Mouse (Mus musculus) lung, postnatal 0 days (tissue): ENCODE measurements around the gene Gm47985. TPM values are rescaled to one million over a fixed set of nuclear protein-coding genes. Genes with fewer than 3 reads are reported as not detected.
"Not testable (repeated sequence)": the region's sequence is repeated elsewhere in the genome, so short reads cannot be mapped to it uniquely, and the experiment has no call there.

ENCODE experiments used
- ATAC-seq: fragments of 200-750 bp; cut with Nextera tagmentation; 2 replicates; pipeline ENCODE4 v1.8.0; 2017; ENCODE audit warnings: moderate library complexity
- DNase-seq: peaks from one replicate; pipeline ENCODE4 v3.0.0-alpha.2; 2016; ENCODE audit warnings: low spot score
- H3K27ac ChIP-seq: fragments of 300-500 bp; sonication (generic); 2 replicates; pipeline ENCODE4 v1.5.1; 2014; ENCODE audit warnings: antibody characterized with exemption, mild to moderate bottlenecking, low read length, mixed read lengths
- H3K27me3 ChIP-seq: fragments of 300-500 bp; sonication (generic); replicated peaks from 2 replicates; pipeline ENCODE4 v1.6.1; 2014; ENCODE audit warnings: low read length, mixed read lengths; ENCODE audit not compliant: insufficient read depth
- H3K36me3 ChIP-seq: fragments of 300-500 bp; sonication (generic); 2 replicates; pipeline ENCODE4 v1.6.1; 2014; ENCODE audit warnings: low read length, mixed read lengths; ENCODE audit not compliant: insufficient read depth
- H3K4me1 ChIP-seq: fragments of 300-500 bp; sonication (generic); 2 replicates; pipeline ENCODE4 v1.6.1; 2014; ENCODE audit warnings: antibody characterized with exemption, low read depth, low read length, mixed read lengths; ENCODE audit not compliant: insufficient read depth
- H3K4me2 ChIP-seq: fragments of 300-500 bp; sonication (generic); replicated peaks from 2 replicates; pipeline ENCODE4 v1.6.1; 2014; ENCODE audit warnings: low read depth, mild to moderate bottlenecking, low read length, moderate library complexity, mixed read lengths
- H3K4me3 ChIP-seq: fragments of 300-500 bp; sonication (generic); 2 replicates; pipeline ENCODE4 v1.5.1; 2014; ENCODE audit warnings: low read depth, low read length
- H3K9ac ChIP-seq: fragments of 300-500 bp; sonication (generic); replicated peaks from 2 replicates; pipeline ENCODE4 v1.6.1; 2014; ENCODE audit warnings: low read depth, mild to moderate bottlenecking
- H3K9me3 ChIP-seq: fragments of 300-500 bp; sonication (generic); 2 replicates; pipeline ENCODE4 v1.6.1; 2016; ENCODE audit warnings: low read length, mixed read lengths
- CTCF ChIP-seq: IDR thresholded peaks from 2 replicates; pipeline ENCODE4 v1.5.1; 2016; ENCODE audit warnings: antibody characterized with exemption, mild to moderate bottlenecking
- EP300 ChIP-seq: IDR thresholded peaks from 2 replicates; pipeline ENCODE4 v1.6.1; 2016; ENCODE audit warnings: antibody characterized with exemption, mild to moderate bottlenecking, control low read depth
- WGBS: fragments of 180-500 bp; shearing (Covaris S2); extraction: QIAGEN DNeasy Blood & Tissue Kit; methylation state at CpG from one replicate; pipeline ENCODE4 v1.1.7; 2014; 5-methylcytosine and 5-hydroxymethylcytosine counted together
- polyA plus RNA-seq: library from polyadenylated mRNA; unstranded; fragments of >200 nt; fragmentation: Nextera tagmentation; extraction: Ambion mirVana; gene quantifications from 2 replicates; pipeline ENCODE4 v1.2.1, GENCODE M21; 2015

The Gm47985 gene
- polyA plus RNA-seq, 1 experiment from 2014 or later, result 0.68 TPM

DNA sequence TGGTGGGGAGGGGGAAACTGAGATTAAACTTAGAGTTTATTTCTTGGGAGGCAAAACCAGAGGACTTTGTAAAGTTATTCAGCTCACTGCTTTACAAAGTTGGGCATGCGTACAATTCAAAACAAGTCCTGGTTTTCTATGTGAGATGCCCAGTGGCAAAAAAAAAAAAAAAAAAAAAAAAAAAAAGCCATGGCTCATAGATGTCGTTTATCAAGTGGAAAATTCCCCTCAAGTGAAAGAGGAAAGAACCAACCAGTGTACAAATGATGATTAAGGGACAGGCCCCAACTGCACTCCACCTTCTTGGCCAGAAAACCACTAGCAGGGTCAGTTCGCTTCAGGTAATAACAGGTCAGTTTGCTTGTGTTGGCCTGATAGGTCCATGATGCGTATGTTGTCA lies 6.1 kb downstream of the Gm47985 start:
- no peak overlapping the region for H3K27ac ChIP-seq
- no peak for ATAC-seq
- no peak for DNase-seq

DNA sequence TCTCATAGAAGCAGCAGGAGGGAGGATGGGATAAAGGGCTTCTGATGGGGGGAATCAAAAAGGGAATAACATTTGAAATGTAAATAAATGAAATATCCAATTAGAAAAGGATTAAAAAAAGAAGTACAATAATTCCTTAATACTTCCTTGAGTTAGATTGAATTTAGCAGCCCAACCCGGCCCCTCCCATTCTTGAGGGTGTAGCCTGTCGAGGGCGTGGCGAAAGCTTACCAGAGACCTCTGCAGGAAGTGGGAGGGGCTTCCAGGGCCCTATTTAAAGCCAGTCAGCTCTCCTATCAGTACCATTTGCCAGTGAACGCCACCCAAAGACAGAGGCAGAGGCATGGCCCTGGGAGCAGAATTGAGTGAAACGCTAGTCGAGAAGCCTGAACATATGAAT lies 9.7 kb downstream of the Gm47985 start, which contains the start of gene Gm8947:
Gene Gm8947, plus strand, starts transcription at position 302 of the 400 bp plus-strand sequence.
- not testable (repeated sequence) for ATAC-seq, H3K4me3 ChIP-seq, H3K27ac ChIP-seq, H3K9ac ChIP-seq, H3K4me2 ChIP-seq, H3K9me3 ChIP-seq, H3K27me3 ChIP-seq, H3K4me1 ChIP-seq, DNase-seq, H3K36me3 ChIP-seq
- no CpG with 5 or more reads among the region's 7 CpGs for WGBS

More for the DNA sequence above, 6.1 kb downstream of the Gm47985 start:
- Histone ChIP-seq H3K4me2 (no peak overlapping the region), H3K27me3 (no peaks in the 10 kb centered on the region), H3K36me3 (no peaks in the 10 kb centered on the region), H3K4me3 (no peak overlapping the region), H3K9me3 (no peaks in the 10 kb centered on the region), H3K4me1 (no peaks in the 10 kb centered on the region), H3K9ac (no peak overlapping the region)
- TF ChIP-seq CTCF, result no peak
- no peak for TF ChIP-seq EP300
- WGBS, result 89% methylated on average over 4 of the region's 4 CpGs

DNA sequence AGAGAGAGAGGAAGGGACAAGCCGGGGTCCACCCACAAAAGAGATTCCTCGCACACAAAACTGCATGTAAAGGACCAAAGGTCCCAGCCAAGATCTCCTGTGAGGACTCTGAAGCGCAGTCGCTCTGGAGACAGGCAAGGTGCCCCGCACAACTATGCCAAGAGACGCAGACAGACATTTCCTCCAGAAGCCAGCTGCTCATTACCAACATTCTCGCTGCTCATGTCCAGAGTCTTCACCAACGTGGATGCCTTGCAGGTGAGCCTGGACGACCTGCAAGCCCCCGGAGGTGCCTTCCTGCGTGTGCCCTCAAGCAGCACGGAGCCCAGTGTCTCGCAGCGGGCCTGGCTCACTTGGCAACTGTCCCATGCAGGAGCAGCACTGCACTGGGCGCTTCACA lies 10.4 kb downstream of the Gm47985 start:
- H3K4me2 ChIP-seq, H3K9me3 ChIP-seq, H3K9ac ChIP-seq, H3K4me1 ChIP-seq, H3K36me3 ChIP-seq, H3K4me3 ChIP-seq, ATAC-seq, DNase-seq, H3K27me3 ChIP-seq, H3K27ac ChIP-seq: not testable (repeated sequence)
- WGBS, result 88% methylated on average over 12 of the region's 15 CpGs

DNA sequence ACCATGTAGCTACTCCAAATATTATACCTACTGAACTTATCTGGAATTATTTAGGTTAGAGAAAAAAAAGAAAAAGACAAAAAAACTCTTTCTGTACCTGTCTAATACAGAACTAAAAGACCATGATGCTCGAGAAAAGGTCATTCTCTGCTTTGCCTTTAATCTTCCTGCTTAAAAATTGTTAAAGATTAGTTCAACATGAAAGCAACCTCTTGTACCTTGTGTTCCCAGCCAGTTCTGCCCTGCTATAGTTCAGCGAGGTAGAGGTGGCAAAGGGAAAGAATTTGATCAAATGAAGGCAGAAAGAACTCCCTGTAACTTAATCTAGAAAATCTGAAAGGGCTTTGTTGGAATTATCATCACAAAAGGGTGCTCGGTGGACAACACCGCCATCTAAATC lies 13.6 kb downstream of the Gm47985 start:
- not testable (repeated sequence) for H3K9ac ChIP-seq, H3K4me2 ChIP-seq, H3K27ac ChIP-seq, H3K36me3 ChIP-seq, H3K27me3 ChIP-seq, DNase-seq, ATAC-seq, H3K4me1 ChIP-seq, H3K4me3 ChIP-seq, H3K9me3 ChIP-seq
- 70% methylated on average over 4 of the region's 4 CpGs for WGBS

DNA sequence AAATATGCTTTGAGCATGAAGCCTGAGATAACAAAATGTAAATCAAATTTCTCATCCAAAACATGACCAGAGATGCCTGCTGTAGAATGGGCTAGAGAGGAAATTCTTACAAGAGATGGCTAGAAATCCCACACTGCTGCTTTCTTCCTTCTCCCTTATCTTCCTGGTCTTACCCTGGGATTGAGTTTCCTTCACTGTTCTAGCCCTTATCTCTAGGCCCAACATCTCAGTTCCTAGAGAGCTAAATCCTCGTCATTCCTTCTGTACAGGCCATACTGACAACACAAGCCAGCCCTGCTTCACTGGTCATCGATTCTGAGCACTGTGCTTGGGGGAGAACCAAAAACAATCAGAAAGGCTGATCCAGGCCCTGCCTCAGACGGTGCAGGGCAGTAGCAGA lies 14.4 kb downstream of the Gm47985 start:
- WGBS, result 80% methylated on average over 3 of the region's 3 CpGs
- not testable (repeated sequence) for H3K27me3 ChIP-seq, ATAC-seq

DNA sequence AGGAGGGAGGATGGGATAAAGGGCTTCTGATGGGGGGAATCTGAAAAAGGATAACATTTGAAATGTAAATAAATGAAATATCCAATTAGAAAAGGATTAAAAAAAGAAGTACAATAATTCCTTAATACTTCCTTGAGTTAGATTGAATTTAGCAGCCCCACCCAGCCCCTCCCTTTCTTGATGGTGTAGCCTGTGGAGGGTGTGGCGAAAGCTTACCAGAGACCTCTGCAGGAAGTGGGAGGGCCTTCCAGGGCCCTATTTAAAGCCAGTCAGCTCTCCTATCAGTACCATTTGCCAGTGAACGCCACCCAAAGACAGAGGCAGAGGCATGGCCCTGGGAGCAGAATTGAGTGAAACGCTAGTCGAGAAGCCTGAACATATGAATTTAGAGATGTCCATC lies 15.8 kb downstream of the Gm47985 start, which contains the start of gene Gm47995:
Gene Gm47995, plus strand, starts transcription at position 329 of the 400 bp plus-strand sequence.
- H3K4me1 ChIP-seq, DNase-seq, H3K9me3 ChIP-seq, ATAC-seq, H3K4me3 ChIP-seq, H3K4me2 ChIP-seq, H3K9ac ChIP-seq, H3K27me3 ChIP-seq, H3K36me3 ChIP-seq, H3K27ac ChIP-seq: not testable (repeated sequence)
- 92% methylated on average over 2 of the region's 4 CpGs for WGBS

More for the DNA sequence above, 14.4 kb downstream of the Gm47985 start:
- not testable (repeated sequence) for H3K9me3 ChIP-seq, H3K27ac ChIP-seq, H3K36me3 ChIP-seq, DNase-seq, H3K4me1 ChIP-seq, H3K4me3 ChIP-seq, H3K4me2 ChIP-seq, H3K9ac ChIP-seq

- not testable (repeated sequence) for H3K9ac ChIP-seq, H3K36me3 ChIP-seq, H3K4me3 ChIP-seq, H3K9me3 ChIP-seq, ATAC-seq, DNase-seq, H3K27ac ChIP-seq, H3K4me1 ChIP-seq, H3K4me2 ChIP-seq, H3K27me3 ChIP-seq
Measured at GRCm38 (mm10) chr1:151200620-151201019, 18.3 kb downstream of the Gm47985 start.

GRCm38 (mm10) chr1:151202771-151203170 lies 20.4 kb downstream of the Gm47985 start:
- H3K9ac ChIP-seq, H3K4me3 ChIP-seq, H3K4me2 ChIP-seq, H3K9me3 ChIP-seq, ATAC-seq, H3K4me1 ChIP-seq, H3K27me3 ChIP-seq, H3K36me3 ChIP-seq, DNase-seq, H3K27ac ChIP-seq: not testable (repeated sequence)
- WGBS, result 65% methylated on average over 3 of the region's 5 CpGs

DNA sequence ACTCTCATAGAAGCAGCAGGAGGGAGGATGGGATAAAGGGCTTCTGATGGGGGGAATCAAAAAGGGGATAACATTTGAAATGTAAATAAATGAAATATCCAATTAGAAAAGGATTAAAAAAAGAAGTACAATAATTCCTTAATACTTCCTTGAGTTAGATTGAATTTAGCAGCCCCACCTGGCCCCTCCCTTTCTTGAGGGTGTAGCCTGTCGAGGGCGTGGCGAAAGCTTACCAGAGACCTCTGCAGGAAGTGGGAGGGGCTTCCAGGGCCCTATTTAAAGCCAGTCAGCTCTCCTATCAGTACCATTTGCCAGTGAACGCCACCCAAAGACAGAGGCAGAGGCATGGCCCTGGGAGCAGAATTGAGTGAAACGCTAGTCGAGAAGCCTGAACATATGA lies 21.5 kb downstream of the Gm47985 start, which contains the start of gene 3110040M04Rik:
Gene 3110040M04Rik, plus strand, starts transcription at position 304 of the 400 bp plus-strand sequence.
- not testable (repeated sequence) for H3K4me1 ChIP-seq, H3K9me3 ChIP-seq, H3K27me3 ChIP-seq, H3K4me2 ChIP-seq, DNase-seq, H3K4me3 ChIP-seq, H3K36me3 ChIP-seq, H3K27ac ChIP-seq, H3K9ac ChIP-seq, ATAC-seq
- no CpG with 5 or more reads among the region's 6 CpGs for WGBS

DNA sequence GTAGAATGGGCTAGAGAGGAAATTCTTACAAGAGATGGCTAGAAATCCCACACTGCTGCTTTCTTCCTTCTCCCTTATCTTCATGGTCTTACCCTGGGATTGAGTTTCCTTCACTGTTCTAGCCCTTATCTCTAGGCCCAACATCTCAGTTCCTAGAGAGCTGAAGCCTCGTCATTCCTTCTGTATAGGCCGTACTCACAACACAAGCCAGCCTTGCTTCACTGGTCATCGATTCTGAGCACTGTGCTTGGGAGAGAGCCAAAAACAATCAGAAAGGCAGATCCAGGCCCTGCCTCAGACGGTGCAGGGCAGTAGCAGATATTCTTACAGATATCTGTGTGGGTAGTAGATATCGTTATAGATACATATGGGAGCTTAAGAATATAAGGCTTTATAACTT lies 26.2 kb downstream of the Gm47985 start:
- H3K4me2 ChIP-seq, H3K9ac ChIP-seq, H3K36me3 ChIP-seq, H3K27ac ChIP-seq, DNase-seq, H3K9me3 ChIP-seq, H3K27me3 ChIP-seq, H3K4me3 ChIP-seq, H3K4me1 ChIP-seq, ATAC-seq: not testable (repeated sequence)
- 56% methylated on average over 3 of the region's 5 CpGs for WGBS
